ENCODE assay signal across 7 mouse cellular contexts in genomic region chr15:86173136-86173985, GRCm38 (mm10). TPM values are rescaled to one million over a fixed set of nuclear protein-coding genes. Genes with fewer than 3 reads are reported as not detected.
DNase-seq lines count a peak whose midpoint lies in the region; ATAC-seq and TF ChIP-seq lines count a peak whose summit lies in the region.

No protein-coding gene starts in this region.

- no peak for TF ChIP-seq CTCF in forebrain, postnatal 0 days (IDR thresholded peaks at IDR 0.05; ENCODE audit: low read depth)

- peak overlapping the region; percentile 69 for H3K27ac ChIP-seq in heart, embryonic 13.5 days (replicated peaks)
- H3K27ac ChIP-seq in forebrain, postnatal 0 days (ENCODE audit: low read depth, low read length): no peak overlapping the region

- H3K4me3 ChIP-seq in heart, embryonic 13.5 days: no peak overlapping the region
- H3K4me3 ChIP-seq in forebrain, postnatal 0 days (ENCODE audit: low read depth, low read length): no peak overlapping the region

- no peaks in the 10 kb centered on the region for H3K9me3 ChIP-seq in heart, embryonic 13.5 days
- H3K9me3 ChIP-seq in forebrain, postnatal 0 days (ENCODE audit: low read length): no peaks in the 10 kb centered on the region

- H3K4me1 ChIP-seq in heart, embryonic 13.5 days: peaks cover 90% of the 10 kb centered on the region
- no peaks in the 10 kb centered on the region for H3K4me1 ChIP-seq in forebrain, postnatal 0 days (ENCODE audit: insufficient read depth)

- H3K9ac ChIP-seq in heart, embryonic 13.5 days: 0 out of 2 replicates have a peak overlapping the region, but pooled peaks have one; percentile 17
- H3K9ac ChIP-seq in forebrain, postnatal 0 days: no peak overlapping the region

- H3K36me3 ChIP-seq in heart, embryonic 13.5 days: no peaks in the 10 kb centered on the region
- H3K36me3 ChIP-seq in forebrain, postnatal 0 days (ENCODE audit: insufficient read depth): no peaks in the 10 kb centered on the region

- ATAC-seq in heart, embryonic 13.5 days (ENCODE audit: extremely low read depth, insufficient number of reproducible peaks, low FRiP score, low TSS enrichment): no peak
- no peak for ATAC-seq in forebrain, postnatal 0 days

- peak overlapping the region; percentile 19; the same call in 1 of the 2 replicates for H3K4me2 ChIP-seq in heart, embryonic 13.5 days
- H3K4me2 ChIP-seq in forebrain, postnatal 0 days (ENCODE audit: low read depth): no peak overlapping the region

- H3K27me3 ChIP-seq in heart, embryonic 13.5 days (replicated peaks): peaks cover 4% of the 10 kb centered on the region; the same call in 1 of the 2 replicates
- no peaks in the 10 kb centered on the region for H3K27me3 ChIP-seq in forebrain, postnatal 0 days (ENCODE audit: insufficient read depth, low read length)

- 25% methylated on average over 16 of the region's 16 CpGs for WGBS in heart, embryonic 13.5 days
- 51% methylated on average over 16 of the region's 16 CpGs for WGBS in forebrain, postnatal 0 days

- DNase-seq in urinary bladder, postnatal 14 days (ENCODE audit: low spot score): peak; percentile 37
- no peak for DNase-seq in urinary bladder, postnatal 36 days (ENCODE audit: low spot score in 2 of 2)
- peak; percentile 81 for DNase-seq in lung, postnatal 10 days
- peak; percentile 66 to 70 for DNase-seq in thymus, postnatal 10 days (ENCODE audit: low spot score in 2 of 2)
- no peak for DNase-seq in yolk sac, embryonic 10.5 days (ENCODE audit: low spot score)
- DNase-seq in forebrain, postnatal 0 days: no peak

RNA-seq across cellular contexts. Expression of gene Cerk, which starts 12.6 kb away (rescaled TPM):
- polyA plus RNA-seq in heart, embryonic 13.5 days (2015; fragmentation: Nextera tagmentation; extraction: Ambion mirVana): 12.4 and 13.2 TPM in 2 replicates
- total RNA-seq in forebrain, postnatal 0 days (2014; rRNA removed): 31.7 and 32.9 TPM in 2 replicates
- 14.5 and 18.0 TPM in 2 replicates for polyA plus RNA-seq in forebrain, postnatal 0 days (2015; fragmentation: Nextera tagmentation; extraction: Ambion mirVana)

RNA-seq across cellular contexts. Expression of gene Tbc1d22a, which starts 40.9 kb away (rescaled TPM):
- 8.8 and 9.1 TPM in 2 replicates for polyA plus RNA-seq in heart, embryonic 13.5 days (2015; fragmentation: Nextera tagmentation; extraction: Ambion mirVana)
- total RNA-seq in forebrain, postnatal 0 days (2014; rRNA removed): 20.5 and 22.1 TPM in 2 replicates
- polyA plus RNA-seq in forebrain, postnatal 0 days (2015; fragmentation: Nextera tagmentation; extraction: Ambion mirVana): 12.1 and 13.1 TPM in 2 replicates

Comparison
In these comparisons a context has a peak if more than half of its experiments do, and no peak if none do; other contexts are left out.
1. DNase-seq: peak in urinary bladder, postnatal 14 days (single experiment), lung, postnatal 10 days (single experiment) and thymus, postnatal 10 days (2 of 2); none in urinary bladder, postnatal 36 days (0 of 2), yolk sac, embryonic 10.5 days (single experiment) and forebrain, postnatal 0 days (single experiment).